15 mouse cellular contexts compared by ENCODE assay signal in the genomic region with DNA sequence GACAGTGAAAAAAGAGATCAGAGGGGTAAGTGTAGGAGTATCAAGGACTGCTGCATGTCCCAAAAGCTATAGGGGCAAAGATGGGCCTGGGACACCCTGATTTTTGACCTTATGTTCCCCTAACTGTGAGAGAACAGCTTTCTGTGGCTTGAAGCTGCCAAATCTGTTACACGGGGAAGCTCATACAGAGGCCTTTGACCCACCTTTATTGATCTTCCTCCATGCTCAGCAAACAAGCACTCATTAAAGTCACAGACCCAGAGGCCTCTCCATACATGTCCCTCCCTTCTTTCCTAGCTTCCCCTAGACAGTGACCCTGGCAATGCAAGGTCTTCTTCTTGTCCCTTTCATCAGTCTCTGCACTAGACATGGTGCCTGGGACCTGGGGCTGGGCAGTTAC. TPM values are rescaled to one million over a fixed set of nuclear protein-coding genes. Genes with fewer than 3 reads are reported as not detected.
"Had no signal": no experiment of that assay in that cellular context is flagged by ENCODE, and none has a peak within 500 bp of the region (broad histone marks: within the 10 kb centered on the region; RNA-seq: fewer than 3 reads in every experiment).

No protein-coding gene starts in this region.

- DNase-seq: lung, postnatal 14 days; right cerebral cortex, postnatal 14 days; thymus, adult 2 months; thymus, postnatal 36 days had no signal

- H3K4me1 ChIP-seq: limb, embryonic 12.5 days; lung, embryonic 15.5 days; midbrain, embryonic 13.5 days had no signal

- H3K36me3 ChIP-seq: kidney, embryonic 15.5 days; limb, embryonic 12.5 days; lung, embryonic 15.5 days; midbrain, embryonic 13.5 days had no signal

- H3K4me2 ChIP-seq: kidney, embryonic 15.5 days; limb, embryonic 12.5 days; lung, embryonic 15.5 days; midbrain, embryonic 13.5 days had no signal

- H3K27ac ChIP-seq: kidney, embryonic 15.5 days; left cerebral cortex, adult 2 months; limb, embryonic 12.5 days; liver, embryonic 14.5 days; lung, embryonic 15.5 days; macrophage; midbrain, embryonic 13.5 days had no signal

- ATAC-seq: midbrain, embryonic 13.5 days had no signal

- H3K9me3 ChIP-seq: kidney, embryonic 15.5 days; limb, embryonic 12.5 days; lung, embryonic 15.5 days; megakaryocyte, embryonic 14.5 days; midbrain, embryonic 13.5 days had no signal

- H3K9ac ChIP-seq: kidney, embryonic 15.5 days; limb, embryonic 12.5 days; liver, embryonic 14.5 days; lung, embryonic 15.5 days; midbrain, embryonic 13.5 days had no signal

- H3K4me3 ChIP-seq: kidney, embryonic 15.5 days; left cerebral cortex, adult 2 months; limb, embryonic 12.5 days; lung, embryonic 15.5 days; megakaryocyte, embryonic 14.5 days; midbrain, embryonic 13.5 days had no signal

- H3K27me3 ChIP-seq: kidney, embryonic 15.5 days; lung, embryonic 15.5 days; midbrain, embryonic 13.5 days had no signal

RNA-seq across cellular contexts. Expression of a gene that starts 7.0 kb away (rescaled TPM):
- total RNA-seq: layer of hippocampus, postnatal 25 days; left cerebral cortex, adult 2 months; left cerebral cortex, postnatal 25 days; midbrain, postnatal 0 days had no signal
- polyA plus RNA-seq: limb, embryonic 12.5 days; macrophage; midbrain, embryonic 13.5 days; midbrain, postnatal 0 days had no signal
